Mouse (Mus musculus) G1E (cell line): ENCODE measurements around the gene Zdhhc5.

Experiments used
- CTCF ChIP-seq: IDR thresholded peaks from 2 replicates; pipeline ENCODE4 v1.5.1; 2012; ENCODE audit warnings: low read depth, low read length, inconsistent platforms, mixed read lengths
- POLR2AphosphoS5 ChIP-seq: IDR thresholded peaks from 2 replicates; pipeline ENCODE4 v1.6.1; 2012; ENCODE audit warnings: low read depth, low read length, inconsistent platforms; ENCODE audit not compliant: insufficient replicate concordance

GRCm38 (mm10) chr2:84717357-84717756, 2.4 kb upstream of the Zdhhc5 start:
- TF ChIP-seq CTCF, result no peak
- no peak for TF ChIP-seq POLR2AphosphoS5
